Mouse (Mus musculus) CH12.LX (cell line): ENCODE results near the gene Cacnb4. TPM values are rescaled to one million over a fixed set of nuclear protein-coding genes. Genes with fewer than 3 reads are reported as not detected.

ENCODE experiments used
- DNase-seq: peaks from one replicate; pipeline ENCODE4 v3.0.0-alpha.2; 2013; ENCODE audit errors: extremely low read depth
- H3K27ac ChIP-seq: 2 replicates; pipeline ENCODE4 v1.5.1; 2012; ENCODE audit warnings: low read depth, mild to moderate bottlenecking, control low read depth, moderate library complexity; ENCODE audit not compliant: insufficient read depth
- H3K27me3 ChIP-seq: replicated peaks from 2 replicates; pipeline ENCODE3; 2012; ENCODE audit warnings: inconsistent platforms
- H3K36me3 ChIP-seq, 2 experiments: replicated peaks in 1 of 2; 2 replicates each; pipeline versions ENCODE3 to v1.6.1; 2012; ENCODE audit warnings: inconsistent platforms in 1 of 2, low read length in 1 of 2, mild to moderate bottlenecking in 1 of 2, mixed read lengths in 1 of 2, moderate library complexity in 1 of 2; ENCODE audit not compliant: control insufficient read depth in 1 of 2, insufficient read depth in 1 of 2
- H3K4me1 ChIP-seq, 2 experiments: 2 replicates each; pipeline ENCODE4 v1.6.1; 2012; ENCODE audit warnings: inconsistent platforms in 1 of 2, moderate library complexity in 1 of 2; ENCODE audit not compliant: insufficient read depth in 2 of 2, control insufficient read depth in 1 of 2
- H3K4me2 ChIP-seq: 2 replicates; pipeline ENCODE4 v1.6.1; 2012; ENCODE audit warnings: low read depth, mild to moderate bottlenecking, control low read depth; ENCODE audit not compliant: poor library complexity, insufficient read depth, severe bottlenecking
- H3K4me3 ChIP-seq, 3 experiments: fragments of 150-350 bp in 1 of 3; sonication (generic) in 1 of 3; replicated peaks in 1 of 3; 2 replicates each; pipeline versions ENCODE3 to v1.5.1; 2011 to 2012; ENCODE audit warnings: low read depth in 2 of 3, low read length in 2 of 3, mild to moderate bottlenecking in 2 of 3, moderate library complexity in 2 of 3, control low read depth in 1 of 3, improper control_type of control experiment in 1 of 3, inconsistent platforms in 1 of 3, mixed read lengths in 1 of 3; ENCODE audit not compliant: poor library complexity in 1 of 3
- H3K79me2 ChIP-seq: replicated peaks from 2 replicates; pipeline ENCODE4 v1.6.1; 2012; ENCODE audit warnings: mild to moderate bottlenecking, moderate library complexity; ENCODE audit not compliant: control insufficient read depth, poor library complexity, insufficient read depth, severe bottlenecking; ENCODE audit errors: extremely low read depth
- H3K9ac ChIP-seq: 2 replicates; pipeline ENCODE4 v1.6.1; 2012; ENCODE audit warnings: low read depth, mild to moderate bottlenecking, control low read depth, moderate library complexity; ENCODE audit not compliant: insufficient read depth
- H3K9me3 ChIP-seq: replicated peaks from 2 replicates; pipeline ENCODE3; 2012; ENCODE audit warnings: low read length, inconsistent platforms, mixed read lengths
- CTCF ChIP-seq, 2 experiments: IDR thresholded peaks in 1 of 2; conservative IDR thresholded peaks in 1 of 2; 2 replicates each; pipeline ENCODE4 v1.5.1; 2011 to 2012; ENCODE audit warnings: low read depth in 2 of 2, low read length in 2 of 2, improper control_type of control experiment in 1 of 2, inconsistent platforms in 1 of 2, mild to moderate bottlenecking in 1 of 2, moderate library complexity in 1 of 2
- E2F4 ChIP-seq: IDR thresholded peaks from 2 replicates; pipeline ENCODE4 v1.6.1; 2011; ENCODE audit warnings: low read depth, low read length, improper control_type of control experiment; ENCODE audit not compliant: insufficient replicate concordance
- EP300 ChIP-seq: IDR thresholded peaks from 2 replicates; pipeline ENCODE4 v1.6.1; 2011; ENCODE audit warnings: low read length, improper control_type of control experiment
- GABPA ChIP-seq: IDR thresholded peaks from 2 replicates; pipeline ENCODE4 v1.6.1; 2012; ENCODE audit warnings: low read depth, low read length, improper control_type of control experiment, inconsistent platforms; ENCODE audit not compliant: insufficient replicate concordance
- HCFC1 ChIP-seq: IDR thresholded peaks from 2 replicates; pipeline ENCODE4 v1.6.1; 2012; ENCODE audit warnings: low read depth, mild to moderate bottlenecking, inconsistent platforms, low read length, improper control_type of control experiment
- JUND ChIP-seq: conservative IDR thresholded peaks from 2 replicates; pipeline ENCODE4 v1.6.1; 2011; ENCODE audit warnings: low read depth, low read length, improper control_type of control experiment
- KAT2A ChIP-seq: IDR thresholded peaks from 2 replicates; pipeline ENCODE4 v1.6.1; 2012; ENCODE audit warnings: low read length, improper control_type of control experiment, inconsistent platforms; ENCODE audit not compliant: insufficient replicate concordance
- MAX ChIP-seq: IDR thresholded peaks from 2 replicates; pipeline ENCODE4 v1.6.1; 2011; ENCODE audit warnings: low read length, improper control_type of control experiment
- MEF2A ChIP-seq: IDR thresholded peaks from 2 replicates; pipeline ENCODE4 v1.6.1; 2014; ENCODE audit warnings: low read depth, mild to moderate bottlenecking, inconsistent platforms, low read length, improper control_type of control experiment, borderline replicate concordance
- MYC ChIP-seq: IDR thresholded peaks from 2 replicates; pipeline ENCODE4 v1.6.1; 2011; ENCODE audit warnings: low read depth, mild to moderate bottlenecking, improper control_type of control experiment, low read length
- NRF1 ChIP-seq: IDR thresholded peaks from 2 replicates; pipeline ENCODE4 v1.6.1; 2014; ENCODE audit warnings: low read depth, mild to moderate bottlenecking, inconsistent platforms, low read length, improper control_type of control experiment, moderate library complexity
- PAX5 ChIP-seq: IDR thresholded peaks from 2 replicates; pipeline ENCODE4 v1.6.1; 2012; ENCODE audit warnings: low read length, inconsistent platforms, mixed read lengths
- POLR2A ChIP-seq: IDR thresholded peaks from 2 replicates; pipeline ENCODE4 v1.6.1; 2011; ENCODE audit warnings: low read depth, mild to moderate bottlenecking, improper control_type of control experiment, low read length
- SIN3A ChIP-seq: IDR thresholded peaks from 2 replicates; pipeline ENCODE4 v1.6.1; 2012; ENCODE audit warnings: low read length, improper control_type of control experiment, inconsistent platforms
- TBP ChIP-seq: conservative IDR thresholded peaks from 2 replicates; pipeline ENCODE4 v1.6.1; 2011; ENCODE audit warnings: low read depth, low read length, improper control_type of control experiment
- UBTF ChIP-seq: IDR thresholded peaks from 2 replicates; pipeline ENCODE4 v1.6.1; 2012; ENCODE audit warnings: low read depth, mild to moderate bottlenecking, inconsistent platforms, low read length, improper control_type of control experiment, moderate library complexity
- ZC3H11A ChIP-seq: IDR thresholded peaks from 2 replicates; pipeline ENCODE4 v1.6.1; 2012; ENCODE audit warnings: low read depth, mild to moderate bottlenecking, inconsistent platforms, low read length, improper control_type of control experiment
- ZKSCAN1 ChIP-seq: IDR thresholded peaks from 2 replicates; pipeline ENCODE4 v1.6.1; 2012; ENCODE audit warnings: low read depth, inconsistent platforms, low read length, improper control_type of control experiment, borderline replicate concordance
- ZNF384 ChIP-seq: IDR thresholded peaks from 2 replicates; pipeline ENCODE4 v1.6.1; 2012; ENCODE audit warnings: low read depth, low read length, improper control_type of control experiment, inconsistent platforms
- dilution Hi-C: fragments of 300-500 bp; cut with MboI; formaldehyde crosslinking; loops from 2 replicates; pipeline ENCODE4 v1.14.3; 2020; ENCODE audit warnings: low sequenced_read_pairs; ENCODE audit not compliant: extremely low pct_unique_long_range_greater_than_20kb, extremely low pct_ligation_motif_present
- in situ Hi-C: fragments of 300-500 bp; cut with MboI; formaldehyde crosslinking; loops from 3 replicates; pipeline ENCODE4 v1.14.3; 2019; ENCODE audit warnings: low sequenced_read_pairs, low pct_ligation_motif_present, low pct_unique_long_range_greater_than_20kb, mixed read lengths
- polyA plus RNA-seq: library from polyadenylated mRNA; unstranded; fragments of >175 nt; gene quantifications from 2 replicates; pipeline ENCODE4 v1.2.1, GENCODE M21; 2012; ENCODE audit warnings: low read depth; ENCODE audit not compliant: insufficient read length
- total RNA-seq, 2 experiments: library from RNA; depleted of rRNA; stranded (reverse); fragments of 300-350 nt in 1 of 2; fragments of >200 nt in 1 of 2; gene quantifications; 2 replicates each; pipeline ENCODE4 v1.2.3; 2012 to 2014

Gene Cacnb4
- total and polyA plus RNA-seq, 3 experiments, result 0.77 to 3.4 (median 1.5) TPM

- no peak for DNase-seq
- H3K9ac ChIP-seq, result no peak overlapping the region
- in situ Hi-C loops, result loop anchor here (25.0 kb wide), 1 partner anchor 449 kb away; no protein-coding TSS in a partner anchor
- no peak for TF ChIP-seq MAX
- TF ChIP-seq E2F4, result no peak
- no peak for TF ChIP-seq UBTF
- no peak for TF ChIP-seq ZNF384
- no peak for TF ChIP-seq MEF2A
- TF ChIP-seq ZC3H11A, result no peak
- TF ChIP-seq HCFC1, result no peak
- no peak for TF ChIP-seq EP300
- TF ChIP-seq, all 38 proteins: peak for 0
- H3K27ac ChIP-seq, result no peak overlapping the region
- no peaks in the 10 kb centered on the region for H3K9me3 ChIP-seq
- dilution Hi-C loops, result no loop called here
- H3K79me2 ChIP-seq, result no peaks in the 10 kb centered on the region; the same call in 1 of the 2 replicates
- no peaks in the 10 kb centered on the region for H3K27me3 ChIP-seq
- no peak overlapping the region for H3K4me2 ChIP-seq
- H3K36me3 ChIP-seq, result no peaks in the 10 kb centered on the region
- peaks cover 13 to 41% of the 10 kb centered on the region in 2 experiments for H3K4me1 ChIP-seq
- no peak overlapping the region for H3K4me3 ChIP-seq
These were observed 38.4 kb downstream of the Cacnb4 start for GRCm38 (mm10) chr2:52638226-52638625.

DNA sequence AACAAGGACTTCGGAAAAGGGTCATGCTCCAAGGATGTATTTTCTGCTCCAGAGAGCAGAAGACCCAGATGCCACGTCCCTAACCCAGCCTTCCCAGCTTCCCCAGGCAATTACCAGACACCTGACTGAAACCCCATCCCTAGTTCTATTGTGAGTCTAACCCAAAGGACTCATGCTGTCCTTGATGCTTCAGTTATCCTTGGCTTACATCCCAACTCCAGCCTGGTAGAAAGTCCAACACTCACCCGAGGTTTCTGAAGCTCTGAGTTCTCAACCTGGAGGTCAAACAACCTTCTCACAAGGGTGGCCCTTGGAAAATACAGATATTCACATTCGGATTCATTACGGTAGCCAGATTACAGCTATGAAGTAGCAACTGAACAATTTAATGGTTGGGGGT is 40.6 kb downstream of the Cacnb4 start:
- Histone ChIP-seq H3K27me3 (no peaks in the 10 kb centered on the region), H3K27ac (no peak overlapping the region), H3K4me3 (no peak overlapping the region), H3K9me3 (no peaks in the 10 kb centered on the region), H3K79me2 (no peaks in the 10 kb centered on the region; the same call in 1 of the 2 replicates), H3K36me3 (no peaks in the 10 kb centered on the region), H3K4me2 (no peak overlapping the region), H3K4me1 (peaks cover 3 to 24% of the 10 kb centered on the region in 2 experiments; a peak in 3 of 4 replicates), H3K9ac (no peak overlapping the region)
- in situ Hi-C loops, result loop anchor here (25.0 kb wide), 1 partner anchor 451 kb away; no protein-coding TSS in a partner anchor
- DNase-seq, result no peak
- dilution Hi-C loops, result no loop called here
- TF ChIP-seq JUND (no peak), MAX (no peak), ZKSCAN1 (no peak), CTCF (conservative IDR thresholded peaks at IDR 0.05 in 1 of 2, IDR thresholded peaks at IDR 0.05 in 1 of 2; ENCODE audit: low read depth in 2 of 2, low read length in 2 of 2) (no peak), UBTF (no peak), TBP (no peak), ZNF384 (no peak), MYC (no peak), HCFC1 (no peak), POLR2A (no peak), NRF1 (no peak), SIN3A (no peak), KAT2A (no peak), PAX5 (no peak), GABPA (no peak)
